Mouse (Mus musculus): ENCODE results near the gene Scgb1a1. TPM values are rescaled to one million over a fixed set of nuclear protein-coding genes. Genes with fewer than 3 reads are reported as not detected.

Gene Scgb1a1
- polyA plus RNA-seq, 1 experiment from 2014 or later = not detected

Other genes starting within 250 kb of the Scgb1a1 start
- 477 and 539 TPM in 2 replicates for gene Gng3, start 248.8 kb downstream of the Scgb1a1 start, polyA plus RNA-seq (2015; fragmentation: Nextera tagmentation; extraction: Ambion mirVana)
- gene Lrrn4cl, start 237.2 kb downstream of the Scgb1a1 start, polyA plus RNA-seq (2015; fragmentation: Nextera tagmentation; extraction: Ambion mirVana) = 0.62 and 0.92 TPM in 2 replicates
- gene Ubxn1, start 216.5 kb downstream of the Scgb1a1 start, polyA plus RNA-seq (2015; fragmentation: Nextera tagmentation; extraction: Ambion mirVana) = 130 and 142 TPM in 2 replicates
- 54.5 and 59.8 TPM in 2 replicates for gene Uqcc3, start 207.0 kb downstream of the Scgb1a1 start, polyA plus RNA-seq (2015; fragmentation: Nextera tagmentation; extraction: Ambion mirVana)
- 30.5 and 31.7 TPM in 2 replicates for gene Lbhd1, start 204.2 kb downstream of the Scgb1a1 start, polyA plus RNA-seq (2015; fragmentation: Nextera tagmentation; extraction: Ambion mirVana)
- not detected in 2 replicates for gene Gm49403, start 204.0 kb downstream of the Scgb1a1 start, polyA plus RNA-seq (2015; fragmentation: Nextera tagmentation; extraction: Ambion mirVana)
- 35.4 and 39.2 TPM in 2 replicates for gene 1810009A15Rik, start 199.1 kb downstream of the Scgb1a1 start, polyA plus RNA-seq (2015; fragmentation: Nextera tagmentation; extraction: Ambion mirVana)
- gene Gm49416, start 199.0 kb downstream of the Scgb1a1 start, polyA plus RNA-seq (2015; fragmentation: Nextera tagmentation; extraction: Ambion mirVana) = 0.43 TPM in 1 of 2 replicates, not detected in the other
- 29.2 and 30.9 TPM in 2 replicates for gene Ints5, start 195.0 kb downstream of the Scgb1a1 start, polyA plus RNA-seq (2015; fragmentation: Nextera tagmentation; extraction: Ambion mirVana)
- 76.8 and 84.0 TPM in 2 replicates for gene Ganab, start 189.9 kb downstream of the Scgb1a1 start, polyA plus RNA-seq (2015; fragmentation: Nextera tagmentation; extraction: Ambion mirVana)
- gene B3gat3, start 167.6 kb downstream of the Scgb1a1 start, polyA plus RNA-seq (2015; fragmentation: Nextera tagmentation; extraction: Ambion mirVana) = 87.8 and 95.7 TPM in 2 replicates
- gene Rom1, start 158.6 kb downstream of the Scgb1a1 start, polyA plus RNA-seq (2015; fragmentation: Nextera tagmentation; extraction: Ambion mirVana) = 1.4 and 2.2 TPM in 2 replicates
- 8.6 and 9.1 TPM in 2 replicates for gene Eml3, start 158.4 kb downstream of the Scgb1a1 start, polyA plus RNA-seq (2015; fragmentation: Nextera tagmentation; extraction: Ambion mirVana)
- gene Mta2, start 146.1 kb downstream of the Scgb1a1 start, polyA plus RNA-seq (2015; fragmentation: Nextera tagmentation; extraction: Ambion mirVana) = 108 and 121 TPM in 2 replicates
- 25.6 and 26.2 TPM in 2 replicates for gene Tut1, start 134.1 kb downstream of the Scgb1a1 start, polyA plus RNA-seq (2015; fragmentation: Nextera tagmentation; extraction: Ambion mirVana)
- 283 and 293 TPM in 2 replicates for gene Eef1g, start 120.9 kb downstream of the Scgb1a1 start, polyA plus RNA-seq (2015; fragmentation: Nextera tagmentation; extraction: Ambion mirVana)
- 2.7 and 3.2 TPM in 2 replicates for gene Ahnak, start 98.7 kb downstream of the Scgb1a1 start, polyA plus RNA-seq (2015; fragmentation: Nextera tagmentation; extraction: Ambion mirVana)
- gene Asrgl1, start 47.7 kb upstream of the Scgb1a1 start, polyA plus RNA-seq (2015; fragmentation: Nextera tagmentation; extraction: Ambion mirVana) = 30.3 and 31.8 TPM in 2 replicates

Measured in midbrain, embryonic 16.5 days (tissue).